Mouse (Mus musculus) G1E-ER4 (cell line): ENCODE measurements around the gene Sdc4. TPM values are rescaled to one million over a fixed set of nuclear protein-coding genes. Genes with fewer than 3 reads are reported as not detected.

Source experiments
- GATA1 ChIP-seq: IDR thresholded peaks from one replicate; pipeline ENCODE4 v1.8.0; 2012; ENCODE audit warnings: low read length, inconsistent platforms
- polyA plus RNA-seq: library from polyadenylated mRNA; stranded (reverse); fragments of >175 nt; gene quantifications from 2 replicates; pipeline ENCODE4 v1.2.3, GENCODE M21; 2012

Sdc4 gene
- polyA plus RNA-seq, 1 experiment = not detected

GRCm38 (mm10) chr2:164438257-164438656 lies 5.4 kb downstream of the Sdc4 start:
- TF ChIP-seq GATA1 = no peak

GRCm38 (mm10) chr2:164437710-164438109 lies 6.0 kb downstream of the Sdc4 start:
- no peak for TF ChIP-seq GATA1

- TF ChIP-seq GATA1 = no peak
Measured at GRCm38 (mm10) chr2:164436961-164437360, 6.7 kb downstream of the Sdc4 start.

- TF ChIP-seq GATA1 = no peak
Measured at GRCm38 (mm10) chr2:164436215-164436913, 7.3 kb downstream of the Sdc4 start.

- no peak for TF ChIP-seq GATA1
Measured at GRCm38 (mm10) chr2:164435216-164436090, 8.2 kb downstream of the Sdc4 start.

- TF ChIP-seq GATA1 = no peak
Measured at GRCm38 (mm10) chr2:164434681-164435080, 9.0 kb downstream of the Sdc4 start.

- no peak for TF ChIP-seq GATA1
Measured at GRCm38 (mm10) chr2:164433278-164433895, 10.3 kb downstream of the Sdc4 start.

- TF ChIP-seq GATA1 = no peak
Measured at GRCm38 (mm10) chr2:164432541-164433191, 11.0 kb downstream of the Sdc4 start.

- no peak for TF ChIP-seq GATA1
Measured at GRCm38 (mm10) chr2:164431676-164432465, 11.8 kb downstream of the Sdc4 start.

- TF ChIP-seq GATA1 = no peak
Measured at GRCm38 (mm10) chr2:164430697-164431096, 13.0 kb downstream of the Sdc4 start.

- no peak for TF ChIP-seq GATA1
Measured at GRCm38 (mm10) chr2:164429881-164430615, 13.6 kb downstream of the Sdc4 start.

- TF ChIP-seq GATA1 = no peak
Measured at GRCm38 (mm10) chr2:164428451-164428850, 15.2 kb downstream of the Sdc4 start.

- no peak for TF ChIP-seq GATA1
Measured at GRCm38 (mm10) chr2:164426952-164427351, 16.7 kb downstream of the Sdc4 start.

- TF ChIP-seq GATA1 = no peak
Measured at GRCm38 (mm10) chr2:164426121-164426520, 17.6 kb downstream of the Sdc4 start.
